Mouse (Mus musculus) hindbrain, embryonic 11.5 days (tissue): ENCODE results near the gene Cabp2. TPM values are rescaled to one million over a fixed set of nuclear protein-coding genes. Genes with fewer than 3 reads are reported as not detected.
A peak's percentile ranks its signal among the peaks of the same experiment; 100 is the strongest.
"Not testable (repeated sequence)": the region's sequence is repeated elsewhere in the genome, so short reads cannot be mapped to it uniquely, and the experiment has no call there.

ENCODE experiments used
- ATAC-seq: fragments of 200-750 bp; cut with Nextera tagmentation; 2 replicates; pipeline ENCODE4 v1.8.0; 2017; ENCODE audit warnings: mild to moderate bottlenecking, moderate TSS enrichment, moderate library complexity; ENCODE audit not compliant: low FRiP score
- DNase-seq: peaks from one replicate; pipeline ENCODE4 v3.0.0-alpha.2; 2015; ENCODE audit warnings: low spot score
- H3K27ac ChIP-seq: fragments of 300-500 bp; sonication (generic); 2 replicates; pipeline ENCODE4 v1.5.1; 2014; ENCODE audit warnings: mild to moderate bottlenecking, low read depth, low read length
- H3K27me3 ChIP-seq: fragments of 300-500 bp; sonication (generic); 2 replicates; pipeline ENCODE4 v1.6.1; 2014; ENCODE audit warnings: mild to moderate bottlenecking, low read length, moderate library complexity, mixed read lengths; ENCODE audit not compliant: control insufficient read depth, insufficient read depth
- H3K36me3 ChIP-seq: fragments of 300-500 bp; sonication (generic); 2 replicates; pipeline ENCODE4 v1.6.1; 2014; ENCODE audit warnings: mild to moderate bottlenecking, low read length, moderate library complexity, mixed read lengths; ENCODE audit not compliant: control insufficient read depth, insufficient read depth
- H3K4me1 ChIP-seq: fragments of 300-500 bp; sonication (generic); replicated peaks from 2 replicates; pipeline ENCODE4 v1.6.1; 2014; ENCODE audit warnings: low read length, mixed read lengths; ENCODE audit not compliant: control insufficient read depth, insufficient read depth
- H3K4me2 ChIP-seq: fragments of 300-500 bp; sonication (generic); replicated peaks from 2 replicates; pipeline ENCODE4 v1.6.1; 2014; ENCODE audit warnings: mild to moderate bottlenecking, low read depth, low read length
- H3K4me3 ChIP-seq: fragments of 300-500 bp; sonication (generic); 2 replicates; pipeline ENCODE4 v1.5.1; 2014; ENCODE audit warnings: low read depth, low read length
- H3K9ac ChIP-seq: fragments of 300-500 bp; sonication (generic); 2 replicates; pipeline ENCODE4 v1.6.1; 2014; ENCODE audit warnings: low read depth, low read length
- H3K9me3 ChIP-seq: fragments of 300-500 bp; sonication (generic); 2 replicates; pipeline ENCODE4 v1.6.1; 2016; ENCODE audit warnings: low read length; ENCODE audit not compliant: control insufficient read depth
- WGBS: fragments of 180-500 bp; shearing (Covaris S2); extraction: QIAGEN DNeasy Blood & Tissue Kit; methylation state at CpG from one replicate; pipeline ENCODE4 v1.1.7; 2014; 5-methylcytosine and 5-hydroxymethylcytosine counted together
- polyA plus RNA-seq: library from polyadenylated mRNA; unstranded; fragments of >200 nt; fragmentation: Nextera tagmentation; extraction: Ambion mirVana; gene quantifications from 2 replicates; pipeline ENCODE4 v1.2.1, GENCODE M21; 2014

Gene Cabp2
- polyA plus RNA-seq, 1 experiment from 2014 or later = not detected

DNA sequence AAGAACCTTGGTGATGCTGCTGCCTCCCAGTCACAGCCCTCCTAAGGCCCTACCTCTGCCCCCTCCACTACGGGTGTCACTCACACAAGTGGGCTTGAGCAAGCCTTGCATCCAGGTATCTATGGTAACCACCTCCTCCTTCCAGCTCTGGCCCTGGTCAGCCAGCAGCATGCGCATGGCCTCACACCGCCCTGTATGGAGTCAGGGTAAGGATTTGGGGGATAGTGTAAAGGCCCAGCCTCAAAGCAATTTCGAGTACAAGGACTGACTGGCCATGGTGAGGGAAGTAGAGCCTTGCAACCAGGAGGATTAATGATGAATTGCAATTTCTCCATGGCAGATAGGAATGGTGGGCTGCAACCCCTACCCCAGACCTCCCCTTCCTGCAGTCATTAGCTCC is 39.9 kb upstream of the Cabp2 start:
- H3K4me1 ChIP-seq, H3K4me3 ChIP-seq, H3K4me2 ChIP-seq, H3K36me3 ChIP-seq, H3K27ac ChIP-seq, H3K27me3 ChIP-seq, H3K9ac ChIP-seq, H3K9me3 ChIP-seq, ATAC-seq, DNase-seq: not testable (repeated sequence)
- 88% methylated on average over 3 of the region's 4 CpGs for WGBS

DNA sequence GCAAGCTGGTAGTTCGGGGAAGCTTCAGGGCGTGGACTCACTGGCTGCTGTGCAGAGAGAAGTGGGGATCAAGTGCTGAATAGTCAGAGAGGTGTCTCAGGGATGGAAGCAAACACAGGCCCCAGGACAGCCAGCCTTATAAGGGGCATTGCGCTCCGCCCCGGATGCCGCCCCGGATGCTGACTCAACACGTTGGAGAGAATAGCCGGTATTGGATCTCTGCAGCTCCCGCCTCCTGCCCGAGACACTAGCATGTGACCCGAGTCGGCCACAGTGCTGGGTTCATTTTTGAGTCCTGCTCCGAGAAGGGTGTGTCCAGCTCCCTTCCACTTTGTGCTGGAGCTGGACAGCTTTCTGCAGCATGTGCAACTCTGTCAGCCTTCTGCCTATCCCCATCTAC is 39.3 kb upstream of the Cabp2 start:
- no peak for ATAC-seq
- H3K9ac ChIP-seq = no peak overlapping the region
- no peaks in the 10 kb centered on the region for H3K9me3 ChIP-seq
- H3K4me2 ChIP-seq = no peak overlapping the region
- H3K4me3 ChIP-seq = no peak overlapping the region
- 81% methylated on average over 14 of the region's 14 CpGs for WGBS
- H3K4me1 ChIP-seq = no peaks in the 10 kb centered on the region
- H3K27me3 ChIP-seq = no peaks in the 10 kb centered on the region
- no peak overlapping the region for H3K27ac ChIP-seq
- DNase-seq = no peak
- H3K36me3 ChIP-seq = no peaks in the 10 kb centered on the region

DNA sequence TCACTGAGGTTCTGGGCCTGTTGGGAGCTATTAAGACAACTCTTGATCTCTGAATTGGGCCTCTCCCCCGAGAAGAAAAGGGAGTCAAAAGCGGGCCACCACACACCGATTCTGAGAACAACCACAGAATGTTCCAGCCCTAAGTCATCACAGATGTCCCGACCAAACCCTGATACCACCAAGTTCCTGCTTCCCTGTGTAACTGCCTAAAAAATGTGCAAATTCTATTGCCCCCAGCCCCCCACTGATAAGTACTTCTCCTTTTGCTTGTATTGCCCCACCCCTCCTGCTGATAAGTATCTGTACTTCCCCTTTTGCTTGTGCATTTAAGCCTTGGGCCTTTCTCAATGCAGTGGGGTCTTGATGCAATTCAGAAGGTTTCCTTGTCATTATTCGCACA is 37.3 kb upstream of the Cabp2 start:
- not testable (repeated sequence) for H3K9me3 ChIP-seq, H3K27me3 ChIP-seq, DNase-seq, H3K36me3 ChIP-seq, H3K9ac ChIP-seq, H3K4me2 ChIP-seq, ATAC-seq, H3K4me3 ChIP-seq, H3K4me1 ChIP-seq, H3K27ac ChIP-seq
- WGBS = 91% methylated on average over 5 of the region's 5 CpGs

DNA sequence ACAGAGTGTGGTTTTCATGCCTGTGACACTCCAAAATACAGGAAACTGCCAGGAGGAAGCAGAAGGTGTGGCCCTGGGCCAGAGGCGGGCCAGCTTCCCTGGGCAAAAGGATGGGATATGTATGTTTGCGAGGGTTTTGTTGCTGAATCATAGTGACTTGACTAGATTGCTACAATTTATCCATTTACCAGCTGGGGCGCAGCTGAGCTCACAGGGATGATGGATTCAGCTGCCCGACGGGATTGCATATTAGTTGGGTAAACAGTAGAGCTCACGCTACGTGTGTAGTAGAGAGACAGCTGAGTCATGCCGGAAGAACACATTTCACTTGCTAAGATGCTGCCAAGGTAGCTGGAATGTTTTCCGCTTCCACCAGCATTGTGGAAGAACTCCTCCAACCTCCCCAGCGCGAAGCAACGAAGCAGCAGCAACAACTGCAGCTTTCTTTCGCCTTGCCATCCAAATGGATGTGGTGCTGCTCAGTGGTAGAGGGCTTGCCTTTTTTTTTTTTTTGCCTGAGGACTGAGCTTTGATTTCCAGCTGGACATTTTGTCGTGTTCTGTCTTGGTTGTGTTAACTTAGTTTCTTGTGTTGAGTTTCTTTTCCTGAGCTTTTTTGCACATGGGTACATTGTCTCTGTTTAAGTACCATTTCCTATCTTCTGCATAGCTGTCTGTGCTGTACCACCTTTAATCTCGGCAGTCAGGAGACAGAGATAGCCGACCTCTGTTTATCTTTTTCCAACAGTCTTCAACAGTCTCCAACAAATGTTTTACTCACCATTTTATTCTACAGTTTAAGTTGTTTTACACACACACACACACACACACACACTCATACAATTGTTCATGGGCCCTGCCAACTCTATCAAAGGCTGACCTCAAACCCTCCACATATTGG is 35.2 kb upstream of the Cabp2 start, which contains the start of gene Gstp2:
Gene Gstp2 (minus strand): TSS at position 58 of the 900 bp plus-strand sequence.
- no peak within 1 kb of the TSS for H3K27ac ChIP-seq
- H3K4me1 ChIP-seq = no peaks in the 10 kb centered on the region
- no peaks in the 10 kb centered on the region for H3K27me3 ChIP-seq
- no peak within 1 kb of the TSS for H3K4me2 ChIP-seq
- ATAC-seq (no peak), DNase-seq (peak; percentile 51)
- no peak within 1 kb of the TSS for H3K4me3 ChIP-seq
- H3K36me3 ChIP-seq = no peaks in the 10 kb centered on the region
- no peak within 1 kb of the TSS for H3K9ac ChIP-seq
- 60% methylated on average over 16 of the region's 16 CpGs for WGBS
- no peaks in the 10 kb centered on the region for H3K9me3 ChIP-seq

DNA sequence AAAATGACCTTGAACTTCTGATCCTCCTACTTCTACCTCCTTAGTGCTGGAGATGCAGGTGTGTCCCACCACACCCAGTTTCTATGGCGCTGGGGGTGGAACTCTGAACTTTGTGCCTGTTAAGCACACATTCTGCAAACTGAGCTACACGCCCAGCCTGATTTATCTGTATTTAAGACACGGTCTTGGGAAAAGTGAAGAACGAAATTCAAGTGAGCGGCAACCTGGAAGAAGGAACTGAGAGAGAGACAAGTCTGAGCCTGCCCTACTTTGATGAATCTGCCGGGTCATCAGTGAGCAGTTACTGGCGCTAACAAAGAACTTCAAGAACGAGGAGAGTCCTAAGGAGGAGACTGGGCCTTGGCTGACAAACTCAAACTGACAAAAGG is 34.5 kb upstream of the Cabp2 start:
- Histone ChIP-seq H3K9ac (no peak overlapping the region), H3K9me3 (no peaks in the 10 kb centered on the region), H3K27ac (no peak overlapping the region), H3K4me1 (no peaks in the 10 kb centered on the region), H3K4me2 (no peak overlapping the region), H3K36me3 (no peaks in the 10 kb centered on the region), H3K4me3 (no peak overlapping the region), H3K27me3 (no peaks in the 10 kb centered on the region)
- DNase-seq (no peak), ATAC-seq (no peak)
- WGBS = 82% methylated on average over 8 of the region's 8 CpGs

DNA sequence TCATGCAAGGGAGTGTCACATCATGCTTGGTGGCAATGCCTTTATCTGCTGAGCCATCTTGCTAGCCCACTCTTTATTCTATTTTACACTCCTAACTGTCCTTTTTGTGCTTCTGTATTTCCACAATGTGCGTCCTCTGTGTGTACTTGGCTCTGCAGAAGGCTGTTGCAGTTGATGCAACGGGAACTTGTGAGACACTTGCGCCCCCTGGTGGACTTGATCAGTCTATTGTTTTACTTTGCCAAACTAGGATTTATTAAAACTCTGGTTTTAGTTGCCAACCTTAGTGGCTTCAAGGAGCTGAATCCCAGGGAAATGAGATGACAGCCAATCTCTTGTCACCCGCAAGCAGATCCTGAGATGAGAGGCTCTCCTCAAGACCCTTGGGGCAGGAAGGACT is 33.5 kb upstream of the Cabp2 start:
- no peaks in the 10 kb centered on the region for H3K4me1 ChIP-seq
- peak; percentile 90 for DNase-seq
- WGBS = 20% methylated on average over 4 of the region's 4 CpGs
- no peak overlapping the region for H3K4me2 ChIP-seq
- H3K27ac ChIP-seq = no peak overlapping the region
- no peak overlapping the region for H3K4me3 ChIP-seq
- H3K27me3 ChIP-seq = no peaks in the 10 kb centered on the region
- no peaks in the 10 kb centered on the region for H3K36me3 ChIP-seq
- H3K9me3 ChIP-seq = no peaks in the 10 kb centered on the region
- ATAC-seq = no peak
- no peak overlapping the region for H3K9ac ChIP-seq

DNA sequence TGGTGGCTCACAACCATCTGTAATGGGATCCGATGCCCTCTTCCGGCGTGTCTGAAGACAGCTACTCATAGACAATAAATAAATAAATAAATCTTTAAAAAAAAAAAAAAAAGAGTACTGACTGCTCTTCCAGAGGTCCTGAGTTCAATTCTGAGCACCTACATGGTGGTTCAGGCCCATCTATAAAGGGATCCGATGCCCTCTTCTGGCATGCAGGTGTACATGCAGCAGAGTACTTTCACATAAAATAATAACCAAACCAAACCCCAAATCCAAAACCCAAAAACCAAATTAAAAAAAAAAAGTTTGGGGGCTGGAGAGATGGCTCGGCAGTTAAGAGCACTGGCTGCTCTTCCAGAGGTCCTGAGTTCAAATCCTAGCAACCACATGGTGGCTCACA is 32.3 kb upstream of the Cabp2 start:
- not testable (repeated sequence) for H3K36me3 ChIP-seq, DNase-seq, H3K4me2 ChIP-seq, H3K27me3 ChIP-seq, H3K27ac ChIP-seq, H3K4me3 ChIP-seq, H3K9ac ChIP-seq, H3K9me3 ChIP-seq, H3K4me1 ChIP-seq, ATAC-seq
- WGBS = 81% methylated on average over 5 of the region's 5 CpGs

DNA sequence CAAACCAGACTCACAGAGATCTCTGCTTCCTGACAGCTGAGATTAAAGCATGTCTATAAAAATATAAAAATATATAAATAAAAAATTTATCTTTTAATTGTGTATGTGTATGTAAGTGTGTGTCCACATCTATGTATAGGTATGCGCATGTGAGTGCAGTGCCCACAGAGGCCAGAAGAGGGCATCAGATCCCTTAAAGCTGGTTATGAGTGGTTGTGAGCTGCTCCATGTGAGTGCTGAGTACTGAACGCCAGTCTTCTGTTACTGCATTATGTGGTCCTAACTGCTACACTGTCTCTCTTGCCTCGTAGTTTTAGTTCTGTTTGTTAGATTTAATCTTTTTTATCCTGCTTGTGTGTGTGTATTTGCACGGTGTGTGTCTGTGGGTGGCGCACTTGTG is 30.4 kb upstream of the Cabp2 start:
- Histone ChIP-seq H3K9me3 (no peaks in the 10 kb centered on the region), H3K9ac (no peak overlapping the region), H3K4me2 (no peak overlapping the region), H3K27me3 (no peaks in the 10 kb centered on the region), H3K27ac (no peak overlapping the region), H3K4me1 (no peaks in the 10 kb centered on the region), H3K4me3 (no peak overlapping the region), H3K36me3 (no peaks in the 10 kb centered on the region)
- ATAC-seq (no peak), DNase-seq (no peak)
- WGBS = 95% methylated on average over 5 of the region's 5 CpGs
